Mouse (Mus musculus) T-helper 17 cell (primary cell): ENCODE data around the gene Spop.
"Not testable (repeated sequence)": the region's sequence is repeated elsewhere in the genome, so short reads cannot be mapped to it uniquely, and the experiment has no call there.

ENCODE experiments used
- in situ Hi-C, 2 experiments: fragments of 300-600 bp; cut with MboI, MseI; formaldehyde crosslinking; loops; 1 replicate in 1 of 2; 2 replicates in 1 of 2; pipeline ENCODE4 v1.15.1; 2025; ENCODE audit warnings: high pct_unique_total_duplicates in 2 of 2

The Spop gene

GRCm38 (mm10) chr11:95494374-95494773 lies 80.5 kb downstream of the Spop start:
- in situ Hi-C loops: no loop called here

DNA sequence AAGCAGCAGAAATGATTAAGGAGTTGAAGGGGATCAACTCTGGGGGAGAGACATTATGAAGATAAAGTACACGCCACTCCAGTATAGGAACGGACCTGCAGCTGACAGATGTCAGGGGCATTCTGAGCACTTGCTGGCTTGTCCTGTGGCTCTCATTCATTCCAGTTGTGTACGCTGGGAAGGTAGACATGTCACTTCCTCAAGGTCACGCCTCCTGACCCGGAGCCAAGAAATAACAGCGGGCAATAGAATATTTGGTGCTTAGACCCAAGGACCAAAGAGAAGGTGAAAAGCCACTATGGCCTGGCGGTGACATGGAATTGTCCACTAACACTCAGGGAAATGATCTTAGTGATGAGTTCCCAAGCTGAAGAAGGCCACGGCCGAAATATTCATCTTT lies 82.0 kb downstream of the Spop start:
- in situ Hi-C loops: no loop called here

DNA sequence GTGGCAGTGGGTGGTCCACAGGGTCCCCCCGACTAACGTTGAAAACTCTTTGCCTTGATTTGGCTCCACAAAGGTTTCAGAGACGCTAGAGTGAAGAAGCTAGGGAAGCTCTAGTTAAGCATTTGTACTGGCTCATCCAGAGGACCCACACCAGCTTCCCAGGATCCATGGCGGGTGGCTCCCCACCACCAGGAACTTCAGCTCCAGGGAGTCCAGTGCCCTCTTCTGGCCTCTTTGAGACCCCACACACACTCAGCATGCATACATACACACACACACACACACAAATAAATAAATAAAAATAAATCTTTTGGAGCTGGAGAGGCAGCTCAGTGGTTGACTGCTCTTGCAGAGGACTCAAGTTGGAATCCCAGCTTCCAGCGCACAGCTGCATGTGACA lies 84.0 kb downstream of the Spop start:
- in situ Hi-C loops: no loop called here

GRCm38 (mm10) chr11:95500412-95500811 lies 86.5 kb downstream of the Spop start:
- in situ Hi-C loops: no loop called here

DNA sequence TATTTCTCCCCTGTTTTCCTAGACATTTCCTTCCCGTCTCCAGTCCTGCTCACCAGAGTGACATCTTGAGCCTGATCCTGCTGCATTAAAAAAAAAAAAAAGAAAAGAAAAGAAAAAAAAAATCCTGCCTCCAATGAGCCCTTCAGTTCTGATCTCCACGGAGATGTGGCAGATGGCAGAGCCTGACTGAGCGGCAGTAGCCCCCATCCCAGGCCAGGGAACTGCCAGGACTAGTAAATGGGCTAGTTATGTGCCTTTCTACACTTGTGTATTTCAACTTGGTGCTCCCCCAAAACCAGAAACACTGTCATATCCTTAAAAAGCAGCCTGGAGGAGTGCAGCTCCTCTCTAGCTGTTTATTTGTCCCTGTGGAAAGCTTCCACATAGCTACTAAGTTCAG lies 87.0 kb downstream of the Spop start:
- in situ Hi-C loops: no loop called here

DNA sequence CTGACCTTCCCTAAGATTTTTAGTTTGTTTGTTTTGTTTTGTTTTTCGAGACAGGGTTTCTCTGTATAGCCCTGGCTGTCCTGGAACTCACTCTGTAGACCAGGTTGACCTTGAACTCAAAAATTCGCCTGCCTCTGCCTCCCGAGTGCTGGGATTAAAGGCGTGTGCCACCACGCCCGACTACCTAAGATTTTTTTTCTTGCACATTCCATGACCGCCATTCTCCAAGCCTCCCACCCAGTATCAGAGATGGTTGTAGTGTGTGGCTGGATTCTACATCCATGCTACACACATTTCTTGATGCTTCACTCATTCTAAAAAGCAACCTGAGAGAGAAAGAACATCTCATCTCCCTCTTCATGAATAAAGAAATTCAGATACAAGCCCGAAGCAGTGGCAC lies 87.9 kb downstream of the Spop start:
- in situ Hi-C loops: not testable (repeated sequence)

- in situ Hi-C loops: no loop called here
Measured at GRCm38 (mm10) chr11:95503581-95504180, 89.8 kb downstream of the Spop start.

DNA sequence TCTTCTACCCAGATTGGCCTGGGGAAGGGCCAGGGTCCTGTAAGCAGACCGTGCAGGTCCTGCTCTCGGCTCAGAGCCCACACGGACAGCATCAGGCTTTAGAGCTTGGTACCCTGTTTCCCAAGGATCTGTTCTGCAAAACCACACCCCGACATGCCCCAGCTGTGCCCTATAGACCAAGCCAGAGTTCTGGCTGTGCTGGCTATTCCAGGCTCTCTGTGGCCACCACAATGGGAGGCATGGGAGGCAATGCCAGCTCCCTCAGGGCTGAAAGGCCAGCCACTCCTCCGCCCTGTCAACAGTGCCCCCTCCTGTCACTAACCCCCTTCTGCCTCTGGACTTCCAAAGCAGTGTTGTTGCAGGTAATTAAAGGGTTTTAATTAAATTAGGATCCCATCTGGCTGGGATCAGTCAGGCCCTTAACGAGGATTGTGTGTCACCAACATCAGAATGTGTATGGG lies 90.4 kb downstream of the Spop start:
- in situ Hi-C loops: no loop called here

GRCm38 (mm10) chr11:95507041-95507716 lies 93.3 kb downstream of the Spop start:
- in situ Hi-C loops: loop anchor here in 1 of 2 experiments (5.0 kb wide), 1 partner anchor 110 kb away; no protein-coding TSS in a partner anchor

- in situ Hi-C loops: loop anchor here in 1 of 2 experiments (5.0 kb wide), 1 partner anchor 110 kb away; no protein-coding TSS in a partner anchor
Measured at GRCm38 (mm10) chr11:95507785-95508184, 93.9 kb downstream of the Spop start.

- in situ Hi-C loops: loop anchor here in 1 of 2 experiments (5.0 kb wide), 1 partner anchor 111 kb away; no protein-coding TSS in a partner anchor
Measured at GRCm38 (mm10) chr11:95508211-95508926, 94.5 kb downstream of the Spop start.

- in situ Hi-C loops: loop anchor here in 1 of 2 experiments (5.0 kb wide), 1 partner anchor 112 kb away; no protein-coding TSS in a partner anchor
Measured at GRCm38 (mm10) chr11:95509126-95509717, 95.3 kb downstream of the Spop start.

DNA sequence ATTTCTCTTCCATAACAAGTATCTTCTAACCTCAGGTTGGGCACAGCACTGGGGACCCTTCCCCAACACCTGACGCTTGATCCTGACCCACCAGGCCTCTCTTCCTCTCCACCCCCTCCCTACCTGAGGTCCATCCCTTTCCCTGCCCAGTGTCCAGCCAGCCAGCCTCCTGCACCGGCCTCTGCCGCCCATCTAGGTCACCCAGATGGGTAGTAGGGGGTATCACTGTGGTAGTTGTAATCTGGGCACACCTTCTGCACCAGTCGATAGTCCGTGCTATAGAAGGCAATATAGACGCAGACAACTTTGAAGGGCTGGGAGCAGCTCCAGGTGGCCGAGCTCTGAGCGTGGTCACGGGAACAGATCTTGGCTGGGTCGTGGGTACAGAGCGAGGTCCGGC lies 96.8 kb downstream of the Spop start:
- in situ Hi-C loops: no loop called here

DNA sequence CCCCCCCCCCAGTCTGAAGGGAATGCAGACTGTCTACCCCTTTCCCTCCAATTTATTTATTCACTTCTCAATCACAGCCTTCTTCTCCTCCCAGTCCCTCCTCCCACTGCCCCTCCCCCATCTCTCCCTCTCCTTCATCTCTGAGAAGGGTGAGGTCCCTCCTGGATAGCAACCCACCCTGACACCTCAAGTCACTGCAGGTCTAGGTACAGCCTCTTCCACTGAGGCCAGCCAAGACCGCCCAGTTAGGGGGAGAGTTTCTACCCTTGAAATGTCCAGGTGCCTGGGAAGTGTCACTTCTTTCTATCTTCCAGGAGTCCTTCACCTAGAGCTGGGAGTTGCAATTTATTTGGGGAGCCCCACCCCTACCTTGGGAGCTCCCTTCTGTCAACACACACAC lies 98.0 kb downstream of the Spop start:
- in situ Hi-C loops: no loop called here

- in situ Hi-C loops: no loop called here
Measured at GRCm38 (mm10) chr11:95512383-95512782, 98.5 kb downstream of the Spop start.

- in situ Hi-C loops: no loop called here
Measured at GRCm38 (mm10) chr11:95513461-95514297, 99.8 kb downstream of the Spop start.

DNA sequence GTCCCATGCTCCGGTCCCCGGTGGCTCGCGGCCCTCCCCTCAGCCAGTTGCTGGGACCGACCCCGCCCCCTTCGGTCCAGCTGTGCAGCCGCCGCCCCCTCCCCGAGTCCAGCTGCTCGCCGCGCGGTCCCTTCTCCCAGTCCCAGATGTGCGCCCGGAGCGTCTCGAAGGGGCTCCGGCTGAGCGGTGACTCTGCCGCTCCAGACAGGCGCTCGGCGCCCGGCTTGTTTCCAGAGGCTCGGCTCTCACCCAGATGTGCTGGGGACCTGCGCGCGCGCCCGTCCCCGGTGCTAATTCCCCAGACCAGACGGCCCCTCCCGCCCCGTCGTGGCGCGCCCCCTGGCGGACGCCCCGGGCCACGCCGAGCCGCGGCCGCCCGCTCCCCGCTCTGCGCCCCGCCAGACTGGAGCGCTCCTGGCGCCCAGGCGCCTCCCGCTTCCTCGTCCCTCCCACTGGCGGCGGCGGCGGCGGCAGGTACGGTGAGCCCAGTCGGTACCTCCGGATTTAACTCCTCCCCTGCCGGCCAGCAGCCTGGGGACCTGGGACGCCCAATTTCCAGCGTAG lies 100.5 kb downstream of the Spop start, which contains the start of gene Nxph3:
Nxph3 (minus strand) TSS at position 273 of the 564 bp plus-strand sequence.
- in situ Hi-C loops: no loop called here

- in situ Hi-C loops: loop anchor here (5.0 kb wide), 2 partner anchors 118 to 258 kb away; no protein-coding TSS in a partner anchor
Measured at GRCm38 (mm10) chr11:95515376-95516323, 101.8 kb downstream of the Spop start.

DNA sequence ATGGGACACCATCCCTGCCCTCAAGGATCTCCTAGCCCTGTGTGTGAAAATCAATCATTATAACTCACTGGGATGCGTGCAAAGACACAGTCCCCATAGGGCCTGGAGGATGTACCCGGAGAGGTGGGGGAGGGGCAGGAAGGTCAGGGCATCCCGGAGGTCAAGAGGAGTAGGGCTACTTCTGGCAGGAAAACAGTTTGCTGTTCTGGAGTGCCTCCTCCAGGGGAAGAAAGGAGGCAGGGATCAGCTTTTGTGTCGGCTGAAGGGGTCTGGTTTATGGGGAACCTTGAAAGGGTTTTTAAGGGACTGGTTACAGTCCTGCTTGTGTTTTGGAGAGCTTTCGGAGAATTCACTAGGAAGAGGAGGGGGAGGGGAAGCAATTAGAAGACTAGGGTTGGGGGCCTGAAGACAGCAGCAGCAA lies 102.6 kb downstream of the Spop start:
- in situ Hi-C loops: loop anchor here (5.0 kb wide), 2 partner anchors 119 to 259 kb away; no protein-coding TSS in a partner anchor
